Comparison of ENCODE assay signal across 9 mouse cellular contexts in the genomic region with DNA sequence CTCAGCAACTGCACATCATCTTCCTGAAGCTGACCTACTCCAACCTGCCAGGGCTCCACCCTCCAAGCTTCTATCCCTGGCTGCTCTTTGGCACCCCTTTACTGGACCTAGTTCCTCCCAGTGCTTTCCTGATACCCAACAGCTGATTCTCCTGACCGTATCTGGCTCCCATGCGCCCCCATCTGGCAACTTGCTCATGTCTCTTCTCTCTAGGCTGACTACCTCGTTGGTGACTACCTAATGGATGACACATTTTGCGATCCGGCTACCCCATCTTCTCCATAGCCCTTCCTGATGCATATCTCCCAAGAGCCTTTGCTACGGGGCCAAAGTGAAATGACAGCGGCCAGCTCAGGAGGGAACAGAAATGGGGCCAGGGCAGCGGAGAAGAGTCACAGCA. TPM values are rescaled to one million over a fixed set of nuclear protein-coding genes. Genes with fewer than 3 reads are reported as not detected.
DNase-seq lines count a peak whose midpoint lies in the region; ATAC-seq and TF ChIP-seq lines count a peak whose summit lies in the region.
"Had no signal": no experiment of that assay in that cellular context is flagged by ENCODE, and none has a peak within 500 bp of the region (broad histone marks: within the 10 kb centered on the region; RNA-seq: fewer than 3 reads in every experiment).

No protein-coding gene starts in this region.

- H3K4me2 ChIP-seq in intestine, embryonic 14.5 days (ENCODE audit: low read length) = no peak overlapping the region
- no peak overlapping the region for H3K4me2 ChIP-seq in intestine, embryonic 16.5 days (ENCODE audit: low read depth, low read length)
- H3K4me2 ChIP-seq: hindbrain, embryonic 15.5 days had no signal

- no peak overlapping the region for H3K27ac ChIP-seq in intestine, embryonic 14.5 days (ENCODE audit: low read depth)
- H3K27ac ChIP-seq in intestine, embryonic 16.5 days (ENCODE audit: low read length) = no peak overlapping the region
- no peak overlapping the region for H3K27ac ChIP-seq in ES-Bruce4 (ENCODE audit: insufficient read depth, low read length)
- H3K27ac ChIP-seq in embryonic facial prominence, embryonic 10.5 days (replicated peaks) = no peak overlapping the region
- H3K27ac ChIP-seq: hindbrain, embryonic 15.5 days had no signal

- TF ChIP-seq CTCF in ES-Bruce4 (IDR thresholded peaks at IDR 0.05; ENCODE audit: low read depth, low read length) = peak; percentile 44

- peaks cover 94% of the 10 kb centered on the region for H3K36me3 ChIP-seq in intestine, embryonic 14.5 days (ENCODE audit: control insufficient read depth, insufficient read depth, low read length)
- H3K36me3 ChIP-seq in intestine, embryonic 16.5 days (ENCODE audit: control insufficient read depth, insufficient read depth, low read length) = peaks cover 42% of the 10 kb centered on the region
- peaks cover 25% of the 10 kb centered on the region for H3K36me3 ChIP-seq in ES-Bruce4 (ENCODE audit: control insufficient read depth, insufficient read depth, low read length, poor library complexity, severe bottlenecking)
- H3K36me3 ChIP-seq in embryonic facial prominence, embryonic 10.5 days (replicated peaks) = peaks cover 99% of the 10 kb centered on the region

- TF ChIP-seq EP300 in ES-Bruce4 (IDR thresholded peaks at IDR 0.05; ENCODE audit: insufficient read depth, low read depth, low read length) = no peak

- H3K9ac ChIP-seq in intestine, embryonic 14.5 days (ENCODE audit: low read length) = no peak overlapping the region
- H3K9ac ChIP-seq in intestine, embryonic 16.5 days (ENCODE audit: low read depth, low read length) = no peak overlapping the region
- H3K9ac ChIP-seq in ES-Bruce4 (ENCODE audit: low read depth, poor library complexity, severe bottlenecking) = no peak overlapping the region
- H3K9ac ChIP-seq: hindbrain, embryonic 15.5 days had no signal

- no peaks in the 10 kb centered on the region for H3K9me3 ChIP-seq in intestine, embryonic 14.5 days (ENCODE audit: control insufficient read depth, low read length)
- H3K9me3 ChIP-seq in intestine, embryonic 16.5 days (ENCODE audit: control insufficient read depth, low read length) = no peaks in the 10 kb centered on the region
- H3K9me3 ChIP-seq in ES-Bruce4 (replicated peaks; ENCODE audit: control insufficient read depth, insufficient read depth, low read length, poor library complexity, severe bottlenecking) = no peaks in the 10 kb centered on the region
- no peaks in the 10 kb centered on the region for H3K9me3 ChIP-seq in embryonic facial prominence, embryonic 10.5 days
- H3K9me3 ChIP-seq: hindbrain, embryonic 15.5 days had no signal

- H3K4me3 ChIP-seq in intestine, embryonic 14.5 days (ENCODE audit: low read depth, low read length) = no peak overlapping the region
- H3K4me3 ChIP-seq in intestine, embryonic 16.5 days (ENCODE audit: low read length) = no peak overlapping the region
- H3K4me3 ChIP-seq in ES-Bruce4 (ENCODE audit: low read depth, low read length) = no peak overlapping the region
- no peak overlapping the region for H3K4me3 ChIP-seq in embryonic facial prominence, embryonic 10.5 days
- H3K4me3 ChIP-seq: hindbrain, embryonic 15.5 days had no signal

- H3K4me1 ChIP-seq in intestine, embryonic 14.5 days (replicated peaks; ENCODE audit: control insufficient read depth, insufficient read depth, low read length) = no peaks in the 10 kb centered on the region
- H3K4me1 ChIP-seq in intestine, embryonic 16.5 days (ENCODE audit: control insufficient read depth, insufficient read depth, low read length) = no peaks in the 10 kb centered on the region; the same call in 1 of the 2 replicates
- no peaks in the 10 kb centered on the region for H3K4me1 ChIP-seq in ES-Bruce4 (ENCODE audit: control insufficient read depth, insufficient read depth, low read length)
- peaks cover 10% of the 10 kb centered on the region; the same call in 1 of the 2 replicates for H3K4me1 ChIP-seq in embryonic facial prominence, embryonic 10.5 days
- H3K4me1 ChIP-seq: hindbrain, embryonic 15.5 days had no signal

- no peak for TF ChIP-seq POLR2A in ES-Bruce4 (IDR thresholded peaks at IDR 0.05; ENCODE audit: insufficient read depth, low read length)

- no peak for ATAC-seq in intestine, embryonic 14.5 days (replicated peaks; ENCODE audit: low FRiP score, low TSS enrichment, low read depth)
- ATAC-seq in intestine, embryonic 16.5 days = no peak

- no peaks in the 10 kb centered on the region for H3K27me3 ChIP-seq in intestine, embryonic 14.5 days (replicated peaks; ENCODE audit: control insufficient read depth, insufficient read depth, low read length)
- no peaks in the 10 kb centered on the region for H3K27me3 ChIP-seq in intestine, embryonic 16.5 days (replicated peaks; ENCODE audit: control insufficient read depth, insufficient read depth, low read length)
- no peaks in the 10 kb centered on the region for H3K27me3 ChIP-seq in ES-Bruce4 (ENCODE audit: control insufficient read depth, insufficient read depth, low read length, poor library complexity, severe bottlenecking)
- no peaks in the 10 kb centered on the region for H3K27me3 ChIP-seq in embryonic facial prominence, embryonic 10.5 days (replicated peaks; ENCODE audit: low read depth, poor library complexity, severe bottlenecking)
- H3K27me3 ChIP-seq: hindbrain, embryonic 15.5 days had no signal

- 83% methylated on average over 8 of the region's 8 CpGs for WGBS in intestine, embryonic 14.5 days
- WGBS in intestine, embryonic 16.5 days = 83% methylated on average over 8 of the region's 8 CpGs
- WGBS in embryonic facial prominence, embryonic 10.5 days = 83% methylated on average over 8 of the region's 8 CpGs

- peak; percentile 63 for DNase-seq in intestine, embryonic 14.5 days (ENCODE audit: low spot score)
- peak; percentile 65 for DNase-seq in 3T3-L1 (ENCODE audit: low read depth, low spot score)
- DNase-seq in embryonic facial prominence, embryonic 10.5 days (ENCODE audit: low spot score) = peak; percentile 42
- DNase-seq in layer of hippocampus, postnatal 14 days (ENCODE audit: low spot score in 2 of 2) = peak; percentile 29 to 37
- peak; percentile 45 for DNase-seq in right cerebral cortex, postnatal 14 days
- no peak for DNase-seq in thymus, postnatal 0 days (ENCODE audit: low spot score)

RNA-seq across cellular contexts. Expression of a gene that starts 22.3 kb away (rescaled TPM):
- 261 and 275 TPM in 2 replicates for polyA plus RNA-seq in intestine, embryonic 14.5 days (2014; fragmentation: Nextera tagmentation; extraction: Ambion mirVana)
- 231 and 239 TPM in 2 replicates for polyA plus RNA-seq in intestine, embryonic 16.5 days (2015; fragmentation: Nextera tagmentation; extraction: Ambion mirVana)
- polyA plus RNA-seq in ES-Bruce4 (2011; ENCODE audit: insufficient read depth, insufficient read length, low read depth, missing spikeins) = 106 and 109 TPM in 2 replicates
- polyA plus RNA-seq in embryonic facial prominence, embryonic 10.5 days (2016; fragmentation: Nextera tagmentation; extraction: Ambion mirVana) = 154 and 168 TPM in 2 replicates
- 10 to 100 TPM; 43.3 to 43.8 TPM for total RNA-seq in layer of hippocampus, postnatal 14 days (2021)
- 53.4 and 53.7 TPM in 2 replicates for polyA plus RNA-seq in thymus, postnatal 0 days (2015; fragmentation: Nextera tagmentation; extraction: Ambion mirVana)
